Mouse (Mus musculus) testis, adult 2 months (tissue): ENCODE measurements around the gene Gm45233.

Experiments used
- CTCF ChIP-seq: fragments of 200-500 bp; IDR thresholded peaks from 2 replicates; pipeline ENCODE4 v1.5.1; 2012; ENCODE audit warnings: low read depth, mild to moderate bottlenecking, inconsistent platforms, low read length, moderate library complexity; ENCODE audit not compliant: control insufficient read depth, insufficient read depth, insufficient replicate concordance
- POLR2A ChIP-seq: fragments of 200-500 bp; IDR thresholded peaks from 2 replicates; pipeline ENCODE4 v1.6.1; 2012; ENCODE audit warnings: low read depth, mild to moderate bottlenecking, inconsistent platforms, low read length, moderate library complexity; ENCODE audit not compliant: control insufficient read depth

DNA sequence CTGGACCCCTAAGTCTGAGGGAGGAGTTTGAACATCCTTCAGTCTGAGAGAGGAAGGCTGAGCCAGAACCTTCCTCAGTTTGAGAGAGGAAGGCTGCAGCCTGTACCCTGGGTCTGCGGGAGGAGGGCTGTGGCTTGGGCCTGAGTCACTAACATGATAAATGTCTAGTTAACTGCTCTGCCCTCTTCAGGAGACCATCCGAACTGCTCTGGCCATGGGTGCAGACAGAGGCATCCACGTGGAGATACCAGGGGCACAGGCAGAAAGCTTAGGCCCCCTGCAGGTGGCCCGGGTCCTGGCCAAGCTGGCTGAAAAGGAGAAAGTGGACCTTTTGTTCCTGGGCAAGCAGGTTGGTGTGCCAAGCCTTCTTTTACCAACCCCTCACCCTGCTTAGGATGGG, 8.7 kb downstream of the Gm45233 start:
- TF ChIP-seq CTCF (no peak), POLR2A (no peak)
